Mouse (Mus musculus): ENCODE results near the gene 2810004N23Rik. TPM values are rescaled to one million over a fixed set of nuclear protein-coding genes. Genes with fewer than 3 reads are reported as not detected.
A peak's percentile ranks its signal among the peaks of the same experiment; 100 is the strongest.

The 2810004N23Rik gene
- polyA plus RNA-seq, 1 experiment from 2014 or later = 51.9 TPM

- H3K4me2 ChIP-seq (ENCODE audit: low read depth, low read length) = no peak overlapping the region
- no peak overlapping the region for H3K9ac ChIP-seq (replicated peaks; ENCODE audit: low read length)
- H3K36me3 ChIP-seq (replicated peaks; ENCODE audit: control insufficient read depth, insufficient read depth, low read depth, low read length) = no peaks in the 10 kb centered on the region
- ATAC-seq (replicated peaks; ENCODE audit: insufficient number of reproducible peaks, low FRiP score, low TSS enrichment, low read depth) (no peak), DNase-seq (ENCODE audit: low spot score) (no peak)
- H3K4me1 ChIP-seq (ENCODE audit: control insufficient read depth, insufficient read depth, low read length) = no peaks in the 10 kb centered on the region
- no peaks in the 10 kb centered on the region for H3K27me3 ChIP-seq (ENCODE audit: control insufficient read depth, insufficient read depth, low read length)
- 75% methylated on average over 13 of the region's 13 CpGs for WGBS
- H3K9me3 ChIP-seq (replicated peaks; ENCODE audit: control insufficient read depth, low read length) = no peaks in the 10 kb centered on the region
- no peak overlapping the region for H3K4me3 ChIP-seq (ENCODE audit: low read depth, low read length)
- no peak overlapping the region for H3K27ac ChIP-seq (replicated peaks; ENCODE audit: low read depth, low read length)
Observed at GRCm38 (mm10) chr8:124830050-124830449, 32.9 kb downstream of the 2810004N23Rik start.

GRCm38 (mm10) chr8:124828561-124829240 lies 34.2 kb downstream of the 2810004N23Rik start:
- 83% methylated on average over 24 of the region's 24 CpGs for WGBS
- Histone ChIP-seq H3K9ac (replicated peaks; ENCODE audit: low read length) (no peak overlapping the region), H3K27me3 (ENCODE audit: control insufficient read depth, insufficient read depth, low read length) (no peaks in the 10 kb centered on the region), H3K36me3 (replicated peaks; ENCODE audit: control insufficient read depth, insufficient read depth, low read depth, low read length) (no peaks in the 10 kb centered on the region), H3K9me3 (replicated peaks; ENCODE audit: control insufficient read depth, low read length) (no peaks in the 10 kb centered on the region), H3K27ac (replicated peaks; ENCODE audit: low read depth, low read length) (no peak overlapping the region), H3K4me1 (ENCODE audit: control insufficient read depth, insufficient read depth, low read length) (no peaks in the 10 kb centered on the region), H3K4me3 (ENCODE audit: low read depth, low read length) (no peak overlapping the region), H3K4me2 (ENCODE audit: low read depth, low read length) (no peak overlapping the region)
- ATAC-seq (replicated peaks; ENCODE audit: insufficient number of reproducible peaks, low FRiP score, low TSS enrichment, low read depth) (no peak), DNase-seq (ENCODE audit: low spot score) (no peak)

- Histone ChIP-seq H3K4me3 (ENCODE audit: low read depth, low read length) (no peak overlapping the region), H3K9ac (replicated peaks; ENCODE audit: low read length) (no peak overlapping the region), H3K9me3 (replicated peaks; ENCODE audit: control insufficient read depth, low read length) (no peaks in the 10 kb centered on the region), H3K4me1 (ENCODE audit: control insufficient read depth, insufficient read depth, low read length) (no peaks in the 10 kb centered on the region), H3K4me2 (ENCODE audit: low read depth, low read length) (no peak overlapping the region), H3K27ac (replicated peaks; ENCODE audit: low read depth, low read length) (no peak overlapping the region), H3K27me3 (ENCODE audit: control insufficient read depth, insufficient read depth, low read length) (no peaks in the 10 kb centered on the region), H3K36me3 (replicated peaks; ENCODE audit: control insufficient read depth, insufficient read depth, low read depth, low read length) (no peaks in the 10 kb centered on the region)
- 3% methylated on average over 5 of the region's 5 CpGs for WGBS
- no peak for ATAC-seq (replicated peaks; ENCODE audit: insufficient number of reproducible peaks, low FRiP score, low TSS enrichment, low read depth)
- DNase-seq (ENCODE audit: low spot score) = peak; percentile 73
Observed at GRCm38 (mm10) chr8:124827387-124827786, 35.5 kb downstream of the 2810004N23Rik start.

- 36% methylated on average over 7 of the region's 7 CpGs for WGBS
- no peak overlapping the region for H3K4me2 ChIP-seq (ENCODE audit: low read depth, low read length)
- H3K4me1 ChIP-seq (ENCODE audit: control insufficient read depth, insufficient read depth, low read length) = no peaks in the 10 kb centered on the region
- no peaks in the 10 kb centered on the region for H3K9me3 ChIP-seq (replicated peaks; ENCODE audit: control insufficient read depth, low read length)
- no peak overlapping the region for H3K4me3 ChIP-seq (ENCODE audit: low read depth, low read length)
- H3K27ac ChIP-seq (replicated peaks; ENCODE audit: low read depth, low read length) = no peak overlapping the region
- ATAC-seq (replicated peaks; ENCODE audit: insufficient number of reproducible peaks, low FRiP score, low TSS enrichment, low read depth) (no peak), DNase-seq (ENCODE audit: low spot score) (no peak)
- no peaks in the 10 kb centered on the region for H3K36me3 ChIP-seq (replicated peaks; ENCODE audit: control insufficient read depth, insufficient read depth, low read depth, low read length)
- no peak overlapping the region for H3K9ac ChIP-seq (replicated peaks; ENCODE audit: low read length)
- H3K27me3 ChIP-seq (ENCODE audit: control insufficient read depth, insufficient read depth, low read length) = no peaks in the 10 kb centered on the region
Observed at GRCm38 (mm10) chr8:124826658-124827057, 36.3 kb downstream of the 2810004N23Rik start.

- DNase-seq (ENCODE audit: low spot score) (no peak), ATAC-seq (replicated peaks; ENCODE audit: insufficient number of reproducible peaks, low FRiP score, low TSS enrichment, low read depth) (no peak)
- Histone ChIP-seq H3K4me2 (ENCODE audit: low read depth, low read length) (no peak overlapping the region), H3K4me1 (ENCODE audit: control insufficient read depth, insufficient read depth, low read length) (no peaks in the 10 kb centered on the region), H3K36me3 (replicated peaks; ENCODE audit: control insufficient read depth, insufficient read depth, low read depth, low read length) (no peaks in the 10 kb centered on the region), H3K27ac (replicated peaks; ENCODE audit: low read depth, low read length) (no peak overlapping the region), H3K4me3 (ENCODE audit: low read depth, low read length) (no peak overlapping the region), H3K9ac (replicated peaks; ENCODE audit: low read length) (no peak overlapping the region), H3K27me3 (ENCODE audit: control insufficient read depth, insufficient read depth, low read length) (no peaks in the 10 kb centered on the region), H3K9me3 (replicated peaks; ENCODE audit: control insufficient read depth, low read length) (no peaks in the 10 kb centered on the region)
- 78% methylated on average over 6 of the region's 6 CpGs for WGBS
Observed at GRCm38 (mm10) chr8:124823497-124823896, 39.4 kb downstream of the 2810004N23Rik start.

GRCm38 (mm10) chr8:124820125-124820524 lies 42.8 kb downstream of the 2810004N23Rik start:
- H3K4me2 ChIP-seq (ENCODE audit: low read depth, low read length) = no peak overlapping the region

GRCm38 (mm10) chr8:124819612-124820115 lies 43.3 kb downstream of the 2810004N23Rik start:
- Histone ChIP-seq H3K4me3 (ENCODE audit: low read depth, low read length) (no peak overlapping the region), H3K9ac (replicated peaks; ENCODE audit: low read length) (no peak overlapping the region), H3K4me1 (ENCODE audit: control insufficient read depth, insufficient read depth, low read length) (no peaks in the 10 kb centered on the region), H3K27me3 (ENCODE audit: control insufficient read depth, insufficient read depth, low read length) (no peaks in the 10 kb centered on the region), H3K4me2 (ENCODE audit: low read depth, low read length) (no peak overlapping the region), H3K36me3 (replicated peaks; ENCODE audit: control insufficient read depth, insufficient read depth, low read depth, low read length) (no peaks in the 10 kb centered on the region), H3K9me3 (replicated peaks; ENCODE audit: control insufficient read depth, low read length) (peaks cover 4% of the 10 kb centered on the region; the same call in 1 of the 2 replicates), H3K27ac (replicated peaks; ENCODE audit: low read depth, low read length) (no peak overlapping the region)
- DNase-seq (ENCODE audit: low spot score) = no peak
- no peak for ATAC-seq (replicated peaks; ENCODE audit: insufficient number of reproducible peaks, low FRiP score, low TSS enrichment, low read depth)
- WGBS = 71% methylated on average over 6 of the region's 6 CpGs

More at GRCm38 (mm10) chr8:124820125-124820524, 42.8 kb downstream of the 2810004N23Rik start:
- WGBS = 57% methylated on average over 11 of the region's 11 CpGs
- ATAC-seq (replicated peaks; ENCODE audit: insufficient number of reproducible peaks, low FRiP score, low TSS enrichment, low read depth) = no peak
- Histone ChIP-seq H3K36me3 (replicated peaks; ENCODE audit: control insufficient read depth, insufficient read depth, low read depth, low read length) (no peaks in the 10 kb centered on the region), H3K9me3 (replicated peaks; ENCODE audit: control insufficient read depth, low read length) (peaks cover 4% of the 10 kb centered on the region; the same call in 1 of the 2 replicates), H3K27me3 (ENCODE audit: control insufficient read depth, insufficient read depth, low read length) (no peaks in the 10 kb centered on the region), H3K4me3 (ENCODE audit: low read depth, low read length) (no peak overlapping the region), H3K4me1 (ENCODE audit: control insufficient read depth, insufficient read depth, low read length) (no peaks in the 10 kb centered on the region), H3K27ac (replicated peaks; ENCODE audit: low read depth, low read length) (no peak overlapping the region), H3K9ac (replicated peaks; ENCODE audit: low read length) (no peak overlapping the region)
- no peak for DNase-seq (ENCODE audit: low spot score)

GRCm38 (mm10) chr8:124817361-124817760 lies 45.6 kb downstream of the 2810004N23Rik start:
- no peak overlapping the region for H3K4me3 ChIP-seq (ENCODE audit: low read depth, low read length)
- H3K9me3 ChIP-seq (replicated peaks; ENCODE audit: control insufficient read depth, low read length) = peaks cover 4% of the 10 kb centered on the region; the same call in 1 of the 2 replicates
- H3K4me2 ChIP-seq (ENCODE audit: low read depth, low read length) = no peak overlapping the region
- H3K27ac ChIP-seq (replicated peaks; ENCODE audit: low read depth, low read length) = no peak overlapping the region
- 78% methylated on average over 3 of the region's 3 CpGs for WGBS
- H3K9ac ChIP-seq (replicated peaks; ENCODE audit: low read length) = no peak overlapping the region
- no peaks in the 10 kb centered on the region for H3K27me3 ChIP-seq (ENCODE audit: control insufficient read depth, insufficient read depth, low read length)
- no peak for ATAC-seq (replicated peaks; ENCODE audit: insufficient number of reproducible peaks, low FRiP score, low TSS enrichment, low read depth)
- H3K4me1 ChIP-seq (ENCODE audit: control insufficient read depth, insufficient read depth, low read length) = no peaks in the 10 kb centered on the region
- no peaks in the 10 kb centered on the region for H3K36me3 ChIP-seq (replicated peaks; ENCODE audit: control insufficient read depth, insufficient read depth, low read depth, low read length)
- DNase-seq (ENCODE audit: low spot score) = no peak
